Mouse (Mus musculus): ENCODE measurements around the gene Mymx.

GRCm38 (mm10) chr17:45581567-45581983, 20.3 kb downstream of the Mymx start:
- TF ChIP-seq POLR2A (IDR thresholded peaks at IDR 0.05; ENCODE audit: borderline replicate concordance, extremely low read depth, low read depth, low read length), result no peak
- peak; percentile 56 for TF ChIP-seq CTCF (IDR thresholded peaks at IDR 0.05; ENCODE audit: insufficient read depth, low read length)

Measured in lung, adult 2 months (tissue).